Mouse (Mus musculus) R1 (cell line): ENCODE results near the gene Atg16l1.
A peak's percentile ranks its signal among the peaks of the same experiment; 100 is the strongest.

Experiments used
- DNase-seq: peaks from one replicate; pipeline ENCODE4 v3.0.0-alpha.2; 2018; ENCODE audit warnings: low read depth, low spot score

Gene Atg16l1

DNA sequence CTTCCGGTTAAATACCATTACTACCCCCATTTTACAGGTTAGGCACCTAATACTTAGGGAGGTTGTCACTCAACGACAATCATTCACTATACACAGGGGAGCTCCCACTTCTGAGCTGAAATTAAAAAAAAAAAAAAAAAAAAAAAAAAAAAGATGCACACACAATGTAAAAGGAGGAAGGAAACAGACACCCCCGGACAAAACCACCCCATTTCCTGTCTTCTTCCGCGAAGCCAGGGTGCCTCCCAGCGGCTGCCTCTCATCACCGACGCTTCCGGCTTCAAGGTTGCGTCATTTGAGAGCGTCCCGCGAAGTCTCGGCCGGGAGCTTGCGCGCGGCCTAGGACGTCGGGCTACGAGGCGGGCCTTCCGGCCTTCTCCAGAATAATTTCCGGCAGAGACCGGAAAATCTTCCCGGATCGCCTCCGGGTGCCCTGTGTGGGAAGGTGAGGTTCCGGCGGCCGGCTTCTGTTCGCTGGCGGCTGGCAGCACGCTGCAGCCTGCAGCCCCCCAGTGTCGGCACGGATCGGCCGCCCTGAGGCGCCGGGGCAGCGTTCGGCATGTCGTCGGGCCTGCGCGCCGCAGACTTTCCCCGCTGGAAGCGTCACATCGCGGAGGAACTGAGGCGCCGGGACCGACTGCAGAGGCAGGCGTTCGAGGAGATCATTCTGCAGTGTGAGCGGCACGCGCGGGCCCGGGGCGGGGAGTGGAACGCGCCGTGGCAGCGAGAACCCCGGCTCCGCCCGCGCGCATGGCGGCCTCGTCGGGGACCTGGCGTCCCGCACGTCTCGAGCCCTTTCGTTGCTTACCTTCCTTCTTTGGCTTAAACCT, at the start of gene Atg16l1:
Gene Atg16l1, plus strand, starts transcription at position 230 of the 830 bp plus-strand sequence.
- DNase-seq, result peak; percentile 96

DNA sequence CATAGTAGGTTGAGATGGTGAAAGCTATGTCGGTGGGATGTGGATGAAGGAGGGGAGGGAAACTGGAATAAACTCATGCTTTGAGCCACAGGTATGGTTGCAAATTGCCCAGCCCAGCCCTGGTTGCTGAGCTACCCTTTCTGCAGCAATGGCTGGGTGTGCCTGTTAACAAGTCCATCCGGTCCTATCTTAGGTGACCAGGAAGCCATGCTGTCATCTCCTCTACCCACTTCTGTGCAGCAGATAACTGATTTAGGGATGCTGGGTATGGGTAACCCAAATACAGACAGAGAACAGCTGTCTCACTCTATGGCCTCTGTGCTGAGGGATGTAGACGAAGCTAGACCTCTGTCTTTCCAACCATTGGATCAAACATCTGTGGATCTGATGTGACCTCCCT, 49.3 kb upstream of the Atg16l1 start:
- DNase-seq, result no peak

DNA sequence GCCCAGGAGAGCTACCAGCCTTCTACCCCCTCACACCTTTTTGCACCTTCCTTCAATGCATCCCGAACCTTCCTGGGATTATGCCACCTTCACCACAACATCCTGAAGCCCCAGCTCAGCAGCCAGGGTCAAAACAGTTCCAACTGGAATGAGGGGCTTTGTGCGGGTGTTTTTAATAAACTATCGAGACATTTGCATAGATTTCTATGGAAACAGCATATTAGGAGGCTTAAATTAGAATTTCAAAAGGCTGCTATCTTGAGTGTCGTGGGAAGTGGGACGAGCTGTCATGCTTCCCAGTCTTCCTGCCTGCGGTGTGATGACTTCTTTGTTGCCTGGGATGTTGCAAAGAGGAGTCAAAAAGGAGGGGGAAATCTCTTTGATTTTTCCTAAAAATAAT, 46.6 kb upstream of the Atg16l1 start:
- no peak for DNase-seq

DNA sequence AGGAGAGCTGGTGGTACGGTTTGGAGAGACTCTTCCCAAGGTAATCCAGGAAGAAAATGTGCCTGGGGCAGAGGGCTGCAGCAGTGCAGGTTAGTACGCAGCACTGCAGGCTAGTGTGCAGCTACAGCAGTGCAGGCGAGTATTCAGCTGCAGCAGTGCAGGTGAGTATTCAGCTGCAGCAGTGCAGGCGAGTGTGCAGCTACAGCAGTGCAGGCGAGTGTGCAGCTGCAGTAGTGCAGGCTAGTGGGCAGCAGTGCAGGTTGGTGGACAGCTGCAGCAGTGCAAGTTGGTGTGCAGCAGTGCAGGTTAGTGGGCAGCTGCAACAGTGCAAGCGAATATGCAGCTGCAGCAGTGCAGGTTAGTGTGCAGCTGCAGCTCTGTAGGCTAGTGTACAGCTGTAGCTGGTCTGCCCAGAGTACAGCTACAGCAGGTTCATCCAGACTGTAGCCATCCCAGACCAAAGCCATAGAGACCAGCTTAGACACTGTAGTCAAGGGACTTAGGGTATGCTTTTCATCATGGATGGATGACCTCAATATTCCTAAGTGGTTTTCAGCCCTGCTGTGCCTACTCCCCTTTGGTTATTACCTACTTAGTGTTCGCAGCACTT, 45.9 kb upstream of the Atg16l1 start:
- DNase-seq, result no peak

DNA sequence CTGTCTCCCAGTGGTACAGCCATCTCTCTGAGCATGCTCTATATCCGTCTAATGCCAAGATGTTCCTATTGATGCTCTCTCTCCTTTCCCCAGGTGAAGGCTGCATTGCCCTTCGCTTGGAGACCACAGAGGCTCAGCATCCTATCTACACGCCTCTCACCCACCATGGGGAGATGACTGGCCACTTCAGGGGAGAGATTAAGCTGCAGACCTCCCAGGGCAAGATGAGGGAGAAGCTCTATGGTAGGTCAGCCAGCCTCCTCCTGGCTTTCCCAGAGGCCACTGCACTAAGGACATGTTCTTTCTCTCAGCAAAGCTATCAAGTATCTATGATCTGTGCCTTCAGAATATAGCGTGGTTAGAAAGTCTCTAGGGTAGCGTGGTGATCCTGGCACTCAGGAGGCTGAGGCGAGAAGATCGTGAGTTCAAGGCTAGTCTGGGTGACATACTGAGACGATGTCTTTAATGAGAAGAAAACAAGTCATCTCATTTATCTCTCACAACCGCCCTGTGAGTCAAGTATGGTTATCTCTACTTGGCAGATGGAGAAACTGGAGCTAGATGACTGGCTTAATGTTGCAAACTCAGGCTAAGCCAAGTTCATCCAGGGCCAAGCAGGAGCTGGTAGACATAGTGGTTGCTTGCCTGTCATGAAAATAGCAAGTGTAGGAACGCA, 43.6 kb upstream of the Atg16l1 start:
- no peak for DNase-seq

DNA sequence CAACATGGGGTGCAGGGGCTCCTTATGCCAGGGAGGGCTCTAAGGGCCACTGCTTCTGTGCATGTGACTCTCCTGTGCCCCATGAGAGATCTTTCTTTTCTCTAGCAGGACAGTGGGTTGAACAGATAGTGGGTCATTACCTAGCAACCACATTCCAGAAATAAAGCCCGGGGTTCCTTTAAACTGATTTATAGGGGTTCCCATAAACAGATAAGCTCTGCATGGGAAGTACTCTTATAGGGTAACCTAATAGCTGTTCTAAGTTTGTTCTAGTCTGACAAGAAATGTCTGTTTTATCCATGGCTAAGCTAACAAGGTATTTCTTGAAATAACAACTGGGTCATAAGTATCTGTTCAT, 43.1 kb upstream of the Atg16l1 start:
- DNase-seq, result no peak

DNA sequence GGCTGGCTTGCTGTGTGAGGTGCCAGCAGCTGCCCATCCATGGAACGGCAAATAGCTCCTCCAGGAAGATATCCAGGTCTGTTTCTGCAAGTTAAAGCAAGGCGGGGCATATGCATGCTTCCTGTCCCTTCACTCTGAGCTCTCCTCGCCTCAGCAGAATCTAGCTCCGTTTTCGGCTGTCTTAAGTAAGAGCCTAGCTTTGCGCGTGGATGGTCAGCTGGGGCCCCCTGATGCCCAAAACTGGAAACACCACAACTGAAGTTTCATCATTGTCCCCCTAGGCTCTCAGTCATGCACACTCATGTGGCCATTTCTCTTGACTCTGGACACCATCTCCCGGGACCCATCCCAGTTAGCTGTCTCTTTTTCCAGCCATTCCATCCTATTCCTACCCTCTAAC, 34.3 kb upstream of the Atg16l1 start:
- no peak for DNase-seq

DNA sequence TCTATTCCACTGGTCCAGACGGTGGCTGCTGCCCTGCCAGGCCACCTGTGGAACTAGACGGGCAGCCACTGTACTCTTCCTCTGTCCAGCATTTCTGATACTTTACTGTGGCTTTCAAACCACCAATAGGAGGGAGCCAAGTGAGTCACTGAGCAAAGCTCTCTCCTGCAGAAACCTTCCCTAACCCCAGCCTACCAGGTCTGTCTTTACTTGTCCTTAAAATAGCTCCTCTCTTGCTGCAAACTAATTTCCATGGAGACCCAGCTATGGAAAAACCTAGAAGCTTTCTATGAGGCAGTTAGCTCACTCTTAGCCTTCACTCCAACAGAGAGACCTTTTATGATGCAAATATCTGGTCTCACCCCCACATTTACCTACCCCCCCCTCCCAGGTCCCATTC, 33.6 kb upstream of the Atg16l1 start:
- DNase-seq, result peak; percentile 54

DNA sequence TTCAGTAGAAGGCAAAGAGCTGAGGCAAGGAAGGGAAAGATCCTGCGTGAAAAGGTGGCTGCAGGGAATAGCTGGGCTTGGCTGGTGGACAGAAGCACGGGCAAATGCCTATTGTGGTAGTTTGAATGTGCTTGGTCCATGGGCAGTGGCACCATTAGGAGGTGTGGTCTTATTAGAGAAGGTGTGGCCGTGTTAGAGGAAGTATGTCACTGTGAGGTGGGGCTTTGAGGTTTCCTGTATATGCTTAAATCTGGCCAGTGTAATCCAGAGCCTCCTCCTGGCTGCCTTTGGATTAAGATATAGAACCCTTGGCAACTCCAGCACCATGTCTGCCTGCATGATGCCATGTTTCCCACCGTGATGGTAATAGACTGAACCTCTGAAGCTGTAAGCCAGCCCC, 32.3 kb upstream of the Atg16l1 start:
- DNase-seq, result peak; percentile 37

DNA sequence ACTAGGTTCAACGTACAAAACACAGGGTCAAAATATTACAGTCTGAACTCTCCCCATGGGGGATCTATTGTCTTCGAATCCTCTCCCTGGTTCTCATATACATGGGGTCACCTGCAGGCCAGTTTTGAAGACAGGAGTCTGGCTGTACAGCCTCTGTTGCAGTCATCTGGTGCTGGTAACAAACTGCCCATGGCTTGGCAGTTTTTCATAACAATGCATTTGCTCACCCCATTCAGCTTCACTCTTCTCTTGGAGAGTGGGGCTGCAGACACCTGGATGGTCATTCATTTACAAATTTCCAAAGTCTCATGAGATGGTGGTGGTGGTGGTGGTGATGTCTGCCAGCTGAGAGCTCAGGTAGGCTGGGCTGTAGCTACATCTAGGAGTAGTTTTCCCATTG, 26.6 kb upstream of the Atg16l1 start:
- peak; percentile 83 for DNase-seq

DNA sequence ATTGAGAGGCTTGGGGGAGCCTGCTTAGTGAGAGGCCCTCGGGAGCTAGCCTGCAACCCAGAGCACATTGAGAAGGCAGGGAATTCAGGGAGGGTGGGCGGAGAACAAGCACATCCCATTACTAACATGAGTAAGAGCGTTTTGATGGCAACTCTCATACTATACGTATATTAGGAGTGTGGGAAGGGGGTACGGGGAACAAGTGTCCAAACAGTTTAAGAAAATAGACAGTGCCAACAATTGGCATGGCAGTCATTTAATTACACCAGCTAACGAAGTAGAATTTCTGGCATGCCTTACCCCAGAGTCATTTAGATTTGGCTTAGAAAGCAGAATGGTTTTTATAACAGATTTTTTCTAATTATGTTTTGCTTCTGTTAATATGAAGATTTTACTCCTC, 25.8 kb upstream of the Atg16l1 start:
- peak; percentile 17 for DNase-seq

DNA sequence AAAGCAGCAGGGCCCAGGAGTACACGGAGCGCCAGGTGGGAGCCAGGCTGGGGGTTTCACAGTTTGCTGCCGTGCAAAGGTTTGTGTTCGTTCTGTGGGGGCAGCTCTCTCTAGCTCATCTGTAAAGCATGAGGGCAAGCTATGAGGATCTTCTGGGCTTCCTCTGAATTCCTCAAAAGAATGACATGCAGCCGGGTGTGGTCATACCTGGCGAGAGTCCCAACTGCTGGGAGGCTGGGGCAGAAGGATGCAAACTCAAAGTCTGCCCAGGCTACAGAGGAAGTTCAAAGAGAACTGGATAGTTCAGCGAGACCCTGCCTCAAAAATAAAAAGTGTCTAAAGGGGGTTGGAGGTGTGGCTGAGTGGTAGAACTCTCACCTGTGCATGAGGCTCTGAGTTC, 25.4 kb upstream of the Atg16l1 start:
- DNase-seq, result peak; percentile 9

DNA sequence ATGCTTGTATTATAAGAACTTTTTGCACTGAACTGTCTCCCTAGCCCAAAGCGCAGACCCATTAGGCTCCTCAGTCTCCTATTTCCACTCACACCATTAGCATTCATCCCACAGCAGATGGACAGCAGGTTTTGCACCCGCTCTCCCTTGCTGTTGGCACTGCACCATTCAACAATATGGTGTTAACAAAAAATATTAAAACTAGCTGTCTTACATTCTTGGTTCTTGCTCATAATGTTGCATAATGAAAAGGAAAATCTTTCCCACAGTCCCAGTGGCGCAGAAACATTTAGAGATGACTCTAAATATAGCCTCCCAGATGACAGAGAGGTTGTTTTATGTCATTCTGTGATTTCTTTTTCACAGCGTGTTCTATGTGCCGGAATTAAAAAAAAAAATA, 22.5 kb upstream of the Atg16l1 start:
- DNase-seq, result no peak

DNA sequence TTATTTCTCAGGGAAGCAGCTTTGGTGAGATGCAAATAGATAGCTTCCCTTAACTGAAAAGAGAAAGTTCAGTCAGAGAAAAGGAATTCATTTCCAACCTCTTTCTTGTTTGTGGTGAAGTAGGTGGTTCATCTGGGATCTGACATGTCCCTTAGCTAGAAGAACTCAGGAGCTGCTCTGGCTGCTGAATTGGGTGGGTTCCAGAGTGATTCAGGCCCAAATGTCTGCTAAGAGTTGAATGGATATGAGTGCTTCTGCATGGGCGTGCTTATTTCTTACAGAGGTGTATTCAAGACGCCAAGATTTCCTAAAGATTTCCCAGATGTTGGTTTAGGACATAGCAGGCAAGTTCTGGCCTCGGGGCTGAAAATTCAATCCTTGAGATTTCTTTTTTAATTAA, 21.5 kb upstream of the Atg16l1 start:
- DNase-seq, result no peak

DNA sequence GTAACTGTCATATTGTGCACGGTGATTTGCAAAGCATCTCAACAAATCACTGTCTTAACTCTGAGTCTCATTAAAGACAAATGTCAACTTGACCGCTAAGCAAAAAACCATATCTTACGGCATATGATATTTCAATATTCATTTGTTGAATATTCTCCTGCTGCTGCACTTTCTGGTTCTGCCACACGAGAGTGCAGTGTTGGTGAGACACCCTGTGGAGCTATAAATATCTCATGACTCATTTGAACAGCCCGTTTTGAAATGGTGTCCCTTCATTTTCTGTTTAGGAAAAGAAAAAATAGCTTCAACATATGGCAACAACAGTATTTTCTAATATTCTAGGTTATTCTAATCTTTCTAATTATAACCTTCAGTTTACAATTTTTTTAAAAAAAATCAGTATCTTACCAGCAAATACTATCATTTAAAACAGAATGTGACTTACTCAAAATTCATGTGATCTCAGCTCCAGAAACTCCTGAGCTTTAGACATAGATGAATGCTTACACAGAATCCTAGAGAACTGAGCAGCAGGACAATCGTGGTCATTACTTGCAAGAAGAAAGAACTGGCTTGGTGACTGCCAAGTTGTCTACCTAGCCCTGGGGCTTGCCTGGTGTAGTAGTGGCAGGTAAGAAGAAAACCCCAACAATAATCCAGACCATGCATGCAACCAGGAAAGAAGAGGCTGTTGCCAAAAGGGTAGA, 14.9 kb upstream of the Atg16l1 start:
- no peak for DNase-seq

DNA sequence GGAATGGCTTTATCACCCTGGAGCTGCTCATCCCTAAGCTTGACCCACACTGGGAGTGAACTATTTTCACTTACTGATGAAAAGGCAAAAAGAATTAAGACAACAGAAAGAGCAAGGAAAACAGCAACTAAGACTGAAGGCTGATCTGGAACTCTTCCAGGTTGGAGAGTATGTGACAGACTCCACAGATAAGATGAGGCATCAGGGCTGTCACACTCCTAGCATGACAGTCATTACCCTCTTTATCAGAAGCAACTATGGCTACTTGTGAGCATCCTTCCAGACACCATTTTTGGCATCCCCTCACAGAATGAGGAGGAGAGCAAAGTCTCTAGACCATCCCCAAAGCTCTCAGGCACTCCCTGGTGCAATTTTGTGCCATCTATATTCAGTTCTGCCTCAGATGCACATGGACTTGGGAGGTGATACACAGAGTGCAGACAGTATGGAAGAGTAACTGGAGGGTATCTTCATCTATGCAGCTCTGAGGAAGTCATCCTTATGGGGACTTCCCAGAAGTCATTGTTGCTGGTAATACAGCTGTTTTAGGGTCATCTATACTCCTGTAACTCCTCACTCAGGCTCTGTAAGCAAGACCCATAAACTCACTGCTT, 6.2 kb upstream of the Atg16l1 start:
- no peak for DNase-seq

DNA sequence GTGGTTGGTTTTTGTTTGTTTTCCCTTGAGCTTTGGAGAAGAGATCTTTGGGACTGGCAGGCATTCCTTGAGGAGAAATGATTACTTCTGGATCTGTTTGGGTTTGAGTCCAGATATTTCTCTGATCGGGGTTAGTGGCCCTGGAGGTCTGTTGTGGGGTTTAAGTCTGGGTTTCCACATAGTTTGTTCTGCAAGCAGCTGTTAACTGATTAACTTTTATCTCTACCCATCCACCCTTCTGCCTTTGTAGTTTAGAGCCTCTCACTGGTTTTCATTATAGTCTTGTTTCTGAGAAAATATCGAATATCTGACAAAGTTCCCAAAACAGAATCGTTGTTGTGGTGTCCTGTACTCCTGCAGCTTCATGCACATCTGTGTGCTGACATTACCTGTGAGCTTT, 8.2 kb downstream of the Atg16l1 start:
- DNase-seq, result no peak

DNA sequence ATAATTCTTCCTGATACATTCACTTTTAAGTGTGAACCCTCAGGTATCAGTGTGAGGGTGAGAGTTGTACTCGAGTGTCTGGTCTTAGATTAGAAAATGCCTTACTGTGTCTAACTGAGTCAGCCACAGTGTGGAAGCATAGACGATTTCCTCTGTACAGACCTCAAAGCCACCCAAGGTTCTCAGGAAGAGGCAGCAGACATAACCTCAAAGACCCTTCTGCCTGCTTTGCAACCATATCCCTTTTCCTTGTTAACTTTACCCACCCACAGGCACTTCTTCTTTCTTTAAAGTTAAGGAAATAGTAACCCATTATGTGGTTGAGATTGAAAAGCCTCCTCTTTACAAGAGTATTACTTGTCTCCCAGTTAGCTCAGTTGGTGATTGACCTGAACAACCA, 10.1 kb downstream of the Atg16l1 start:
- DNase-seq, result no peak

DNA sequence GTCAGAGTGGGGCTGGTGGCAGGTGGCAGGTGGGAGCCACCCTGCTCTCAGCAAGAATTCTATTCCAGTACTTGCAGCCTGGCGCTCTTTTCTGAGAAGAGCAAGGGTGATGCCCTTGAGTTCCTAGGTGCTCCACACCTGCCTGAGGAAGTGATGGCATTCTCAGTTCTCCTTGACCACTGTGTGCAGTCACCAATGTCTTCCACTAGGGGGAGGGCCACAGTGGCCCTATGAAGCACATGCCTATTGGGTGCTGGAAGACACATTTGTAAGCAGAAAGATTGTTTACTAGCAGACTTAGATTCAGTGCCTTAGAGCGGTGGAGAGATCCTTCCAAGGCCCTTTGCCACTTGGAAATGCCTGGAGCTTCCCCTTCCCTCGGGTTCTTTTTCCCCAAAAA, 10.6 kb downstream of the Atg16l1 start:
- peak; percentile 71 for DNase-seq

DNA sequence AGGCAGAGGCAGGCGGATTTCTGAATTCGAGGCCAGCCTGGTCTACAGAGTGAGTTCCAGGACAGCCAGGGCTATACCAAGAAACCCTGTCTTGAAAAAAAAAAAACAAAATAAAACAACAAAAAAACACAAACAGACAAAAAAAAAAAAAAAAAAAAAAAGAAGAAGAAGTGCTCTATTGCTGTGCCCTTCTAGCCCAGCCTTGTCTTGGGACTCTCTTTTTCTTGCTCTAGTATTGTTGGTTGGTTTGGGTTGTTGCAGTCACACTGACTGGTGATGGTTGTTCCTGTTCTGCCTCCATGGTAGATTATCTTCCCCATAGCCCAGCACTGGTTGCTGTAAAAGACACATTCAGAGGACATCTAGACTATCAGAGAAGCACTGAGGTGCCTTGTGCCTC, 13.6 kb downstream of the Atg16l1 start:
- DNase-seq, result no peak

DNA sequence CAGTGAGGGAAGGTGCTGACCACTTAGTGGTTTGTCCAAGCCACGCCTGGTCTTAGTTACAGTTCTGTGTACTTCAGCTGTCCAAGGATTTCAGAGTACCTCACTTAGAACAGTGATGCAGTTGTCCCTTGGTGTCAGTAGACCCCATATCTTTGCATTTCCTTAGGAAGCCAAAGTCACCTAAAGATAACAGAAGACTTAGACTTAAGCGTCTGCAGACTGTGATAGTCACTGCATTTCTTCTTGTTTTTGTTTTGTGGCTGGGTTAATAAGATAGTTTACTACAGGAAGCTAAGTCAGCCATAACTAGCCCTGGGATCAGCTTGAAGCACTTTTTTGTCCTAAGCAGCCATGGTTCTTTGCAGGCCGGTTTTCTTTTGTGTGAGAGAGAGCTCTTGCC, 14.8 kb downstream of the Atg16l1 start:
- no peak for DNase-seq

DNA sequence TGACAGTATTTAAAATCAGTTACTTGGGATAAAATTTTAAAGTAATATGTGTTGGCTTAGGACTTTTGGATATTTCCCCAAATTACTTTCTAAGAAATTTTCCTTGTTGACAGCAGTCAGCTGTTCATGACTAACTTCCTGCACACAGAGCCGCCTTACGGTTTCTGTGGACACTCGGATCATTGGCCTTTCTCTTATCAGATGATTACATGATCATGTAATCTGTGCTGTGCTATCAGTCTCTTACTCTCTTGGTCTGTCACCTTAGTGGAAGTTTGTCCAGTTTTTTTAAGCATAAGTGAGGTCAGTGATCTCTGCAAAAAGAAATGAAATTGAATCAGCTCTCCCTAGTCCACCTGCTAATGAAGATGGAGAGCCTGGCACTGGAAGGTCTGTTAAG, 16.1 kb downstream of the Atg16l1 start:
- DNase-seq, result no peak
